ENCODE assay signal across 32 mouse cellular contexts in genomic region chr13:48585786-48586185, GRCm38 (mm10). TPM values are rescaled to one million over a fixed set of nuclear protein-coding genes. Genes with fewer than 3 reads are reported as not detected.
DNase-seq lines count a peak whose midpoint lies in the region; ATAC-seq and TF ChIP-seq lines count a peak whose summit lies in the region.
"Had no signal": no experiment of that assay in that cellular context is flagged by ENCODE, and none has a peak within 500 bp of the region (broad histone marks: within the 10 kb centered on the region; RNA-seq: fewer than 3 reads in every experiment).

No protein-coding gene starts in this region.

- no peak overlapping the region for H3K4me2 ChIP-seq in midbrain, embryonic 11.5 days
- no peak overlapping the region for H3K4me2 ChIP-seq in midbrain, embryonic 13.5 days (replicated peaks)
- no peak overlapping the region for H3K4me2 ChIP-seq in lung, postnatal 0 days (replicated peaks; ENCODE audit: low read depth, low read length)
- H3K4me2 ChIP-seq: embryonic facial prominence, embryonic 15.5 days; forebrain, embryonic 12.5 days; heart, embryonic 12.5 days; hindbrain, embryonic 14.5 days; limb, embryonic 13.5 days; liver, embryonic 11.5 days; neural tube, embryonic 12.5 days had no signal

- TF ChIP-seq POLR2A in bone marrow, adult 2 months (IDR thresholded peaks at IDR 0.05; ENCODE audit: borderline replicate concordance, control insufficient read depth, low read depth, low read length) = no peak

- H3K27ac ChIP-seq in midbrain, embryonic 11.5 days (ENCODE audit: low read depth, low read length) = no peak overlapping the region
- no peak overlapping the region for H3K27ac ChIP-seq in midbrain, embryonic 13.5 days
- H3K27ac ChIP-seq in bone marrow, adult 2 months (ENCODE audit: control insufficient read depth, insufficient read depth, low read depth, low read length, poor library complexity) = peak overlapping the region; percentile 32; the same call in 1 of the 2 replicates
- no peak overlapping the region for H3K27ac ChIP-seq in lung, postnatal 0 days (ENCODE audit: low read length)
- H3K27ac ChIP-seq: embryonic facial prominence, embryonic 10.5 days; embryonic facial prominence, embryonic 15.5 days; forebrain, embryonic 12.5 days; hindbrain, embryonic 14.5 days; left cerebral cortex, adult 2 months; limb, embryonic 13.5 days; neural tube, embryonic 12.5 days had no signal

- WGBS in midbrain, embryonic 11.5 days = 87% methylated on average over 7 of the region's 7 CpGs
- WGBS in midbrain, embryonic 13.5 days = 89% methylated on average over 7 of the region's 7 CpGs
- WGBS in bone marrow, adult 2 months = 33% methylated on average over 7 of the region's 7 CpGs
- 71% methylated on average over 7 of the region's 7 CpGs for WGBS in lung, postnatal 0 days

- H3K4me1 ChIP-seq in midbrain, embryonic 11.5 days (ENCODE audit: control insufficient read depth, insufficient read depth, low read length) = no peaks in the 10 kb centered on the region
- H3K4me1 ChIP-seq in midbrain, embryonic 13.5 days (replicated peaks) = no peaks in the 10 kb centered on the region
- no peaks in the 10 kb centered on the region for H3K4me1 ChIP-seq in bone marrow, adult 2 months (ENCODE audit: control insufficient read depth, insufficient read depth, low read length)
- no peaks in the 10 kb centered on the region for H3K4me1 ChIP-seq in lung, postnatal 0 days (ENCODE audit: insufficient read depth, low read depth, low read length)
- H3K4me1 ChIP-seq: embryonic facial prominence, embryonic 10.5 days; embryonic facial prominence, embryonic 15.5 days; forebrain, embryonic 12.5 days; heart, embryonic 12.5 days; limb, embryonic 13.5 days; neural tube, embryonic 12.5 days had no signal

- no peaks in the 10 kb centered on the region for H3K27me3 ChIP-seq in midbrain, embryonic 11.5 days (ENCODE audit: control insufficient read depth, insufficient read depth, low read length)
- no peaks in the 10 kb centered on the region for H3K27me3 ChIP-seq in midbrain, embryonic 13.5 days
- H3K27me3 ChIP-seq in lung, postnatal 0 days (replicated peaks; ENCODE audit: insufficient read depth, low read length) = no peaks in the 10 kb centered on the region
- H3K27me3 ChIP-seq: embryonic facial prominence, embryonic 15.5 days; forebrain, embryonic 12.5 days; heart, embryonic 12.5 days; limb, embryonic 13.5 days; neural tube, embryonic 12.5 days had no signal

- H3K9me3 ChIP-seq in midbrain, embryonic 11.5 days (ENCODE audit: control insufficient read depth, low read length) = no peaks in the 10 kb centered on the region
- H3K9me3 ChIP-seq in midbrain, embryonic 13.5 days = no peaks in the 10 kb centered on the region
- H3K9me3 ChIP-seq in lung, postnatal 0 days (ENCODE audit: low read length) = no peaks in the 10 kb centered on the region
- H3K9me3 ChIP-seq: embryonic facial prominence, embryonic 10.5 days; embryonic facial prominence, embryonic 15.5 days; forebrain, embryonic 12.5 days; G1E; heart, embryonic 12.5 days; limb, embryonic 13.5 days; neural tube, embryonic 12.5 days had no signal

- DNase-seq in midbrain, embryonic 11.5 days (ENCODE audit: low spot score, missing footprints) = peak; percentile 45
- DNase-seq in B cell, adult 2 months = peak; percentile 54 to 57
- DNase-seq in ovary, postnatal 36 days (ENCODE audit: low spot score) = no peak
- DNase-seq in lung, postnatal 0 days (ENCODE audit: low spot score) = no peak
- DNase-seq: adrenal gland, postnatal 14 days; cerebellum, adult 18-20 months; cerebellum, postnatal 14 days; forebrain, postnatal 0 days; gastrocnemius, postnatal 14 days; heart, adult 18-20 months; heart, postnatal 4 days; kidney, postnatal 25 days; lung, postnatal 4 days; right cerebral cortex, postnatal 14 days; thymus, adult 2 months; thymus, postnatal 36 days had no signal

- TF ChIP-seq EP300 in lung, postnatal 0 days (IDR thresholded peaks at IDR 0.05) = no peak

- H3K9ac ChIP-seq in midbrain, embryonic 11.5 days (ENCODE audit: low read length) = no peak overlapping the region
- H3K9ac ChIP-seq in midbrain, embryonic 13.5 days (replicated peaks) = no peak overlapping the region
- H3K9ac ChIP-seq in lung, postnatal 0 days (replicated peaks; ENCODE audit: low read depth) = no peak overlapping the region
- H3K9ac ChIP-seq: embryonic facial prominence, embryonic 15.5 days; forebrain, embryonic 12.5 days; forebrain, postnatal 0 days; heart, embryonic 12.5 days; hindbrain, embryonic 14.5 days; limb, embryonic 13.5 days; neural tube, embryonic 12.5 days had no signal

- no peak for TF ChIP-seq CTCF in bone marrow, adult 2 months (IDR thresholded peaks at IDR 0.05; ENCODE audit: control insufficient read depth, insufficient read depth, low read length)
- TF ChIP-seq CTCF in lung, postnatal 0 days (IDR thresholded peaks at IDR 0.05) = no peak

- no peak for ATAC-seq in midbrain, embryonic 11.5 days (ENCODE audit: low FRiP score)
- ATAC-seq in midbrain, embryonic 13.5 days = no peak
- ATAC-seq in megakaryocyte progenitor cell, adult 5-6 weeks (replicated peaks; ENCODE audit: poor library complexity) = peak; percentile 57
- ATAC-seq in lung, postnatal 0 days = no peak
- no peak for ATAC-seq in megakaryocyte-erythroid progenitor cell, adult 5-6 weeks (replicated peaks; ENCODE audit: low FRiP score, low TSS enrichment, poor library complexity, severe bottlenecking)
- ATAC-seq: forebrain, postnatal 0 days; intestine, postnatal 0 days had no signal

- H3K4me3 ChIP-seq in midbrain, embryonic 11.5 days (ENCODE audit: low read depth, low read length) = no peak overlapping the region
- no peak overlapping the region for H3K4me3 ChIP-seq in midbrain, embryonic 13.5 days (replicated peaks)
- no peak overlapping the region for H3K4me3 ChIP-seq in bone marrow, adult 2 months (replicated peaks; ENCODE audit: control insufficient read depth, low read depth, low read length)
- no peak overlapping the region for H3K4me3 ChIP-seq in lung, postnatal 0 days (ENCODE audit: low read depth, low read length)
- H3K4me3 ChIP-seq: embryonic facial prominence, embryonic 10.5 days; embryonic facial prominence, embryonic 15.5 days; forebrain, embryonic 12.5 days; heart, embryonic 12.5 days; left cerebral cortex, adult 2 months; limb, embryonic 13.5 days; myocyte; neural tube, embryonic 12.5 days had no signal

- H3K36me3 ChIP-seq in midbrain, embryonic 11.5 days (ENCODE audit: control insufficient read depth, insufficient read depth, low read length) = peaks cover 3% of the 10 kb centered on the region
- H3K36me3 ChIP-seq in midbrain, embryonic 13.5 days = peaks cover 65% of the 10 kb centered on the region
- H3K36me3 ChIP-seq in lung, postnatal 0 days (ENCODE audit: insufficient read depth, low read length) = no peaks in the 10 kb centered on the region
- H3K36me3 ChIP-seq: G1E had no signal

RNA-seq across cellular contexts. Expression of gene Ptpdc1, which starts 39.7 kb away (rescaled TPM):
- 17.2 and 17.8 TPM in 2 replicates for polyA plus RNA-seq in midbrain, embryonic 11.5 days (2014; fragmentation: Nextera tagmentation; extraction: Ambion mirVana)
- 16.1 and 16.5 TPM in 2 replicates for polyA plus RNA-seq in midbrain, embryonic 13.5 days (2015; fragmentation: Nextera tagmentation; extraction: Ambion mirVana)
- 1.1 and 5.8 TPM in 2 replicates for polyA plus RNA-seq in bone marrow, adult 2 months (2011; ENCODE audit: insufficient read depth, insufficient read length, low replicate concordance, missing spikeins)
- total RNA-seq in megakaryocyte progenitor cell, adult 5-6 weeks (2015) = 3.3 and 4.4 TPM in 2 replicates
- total RNA-seq in megakaryocyte progenitor cell, adult 5-6 weeks (2017) = 1.8 and 3.4 TPM in 2 replicates
- 6.2 and 6.3 TPM in 2 replicates for polyA plus RNA-seq in lung, postnatal 0 days (2015; fragmentation: Nextera tagmentation; extraction: Ambion mirVana)
- 4.8 and 9.6 TPM in 2 replicates for total RNA-seq in megakaryocyte-erythroid progenitor cell, adult 5-6 weeks (2014; fragmentation: Nextera tagmentation)
- total RNA-seq in megakaryocyte-erythroid progenitor cell, adult 5-6 weeks (2017) = 2.7 and 4.5 TPM in 2 replicates
- polyA plus RNA-seq: G1E had no signal

Comparison
In these comparisons a context has a peak if more than half of its experiments do, and no peak if none do; other contexts are left out.
1. DNase-seq: peak in midbrain, embryonic 11.5 days (single experiment) and B cell, adult 2 months (2 of 2); none in ovary, postnatal 36 days (single experiment) and lung, postnatal 0 days (single experiment).